Mouse (Mus musculus): ENCODE results near the gene Prrt3. TPM values are rescaled to one million over a fixed set of nuclear protein-coding genes. Genes with fewer than 3 reads are reported as not detected.

The Prrt3 gene
- total and polyA plus RNA-seq, 2 experiments from 2014 or later, result 18.4 to 39.3 TPM

DNA sequence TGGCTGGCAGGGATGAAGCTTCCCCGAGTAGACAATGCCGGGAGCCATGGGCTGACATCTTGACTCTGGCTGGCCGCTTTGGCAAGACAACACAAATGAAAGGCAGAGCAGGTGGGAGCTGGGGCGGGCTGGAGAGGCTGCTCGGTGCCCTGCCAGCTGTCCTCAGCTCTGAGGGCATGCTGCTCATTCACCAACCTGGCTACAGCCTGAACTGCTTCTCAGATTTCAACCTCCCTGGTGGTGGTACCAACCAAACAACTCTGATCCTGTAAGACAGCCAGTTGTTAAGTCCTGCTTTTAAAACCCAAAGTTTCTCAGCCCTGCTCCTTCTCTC, 7.2 kb upstream of the Prrt3 start:
- ATAC-seq (ENCODE audit: low FRiP score) (0 out of 2 replicates have a peak, but pooled peaks have one; percentile 27), DNase-seq (ENCODE audit: low spot score) (peak; percentile 53)
- 50% methylated on average over 5 of the region's 5 CpGs for WGBS
- H3K36me3 ChIP-seq (ENCODE audit: insufficient read depth, low read length), result peaks cover 11% of the 10 kb centered on the region
- no peaks in the 10 kb centered on the region for H3K27me3 ChIP-seq (ENCODE audit: insufficient read depth, low read length)
- no peak for TF ChIP-seq CTCF (IDR thresholded peaks at IDR 0.05)
- no peak overlapping the region for H3K27ac ChIP-seq (ENCODE audit: low read depth, low read length)
- no peaks in the 10 kb centered on the region for H3K9me3 ChIP-seq (ENCODE audit: low read length)
- H3K9ac ChIP-seq (replicated peaks; ENCODE audit: low read length, poor library complexity, severe bottlenecking), result no peak overlapping the region
- H3K4me3 ChIP-seq (ENCODE audit: low read depth, low read length), result no peak overlapping the region
- no peak overlapping the region for H3K4me2 ChIP-seq (ENCODE audit: low read depth, low read length, poor library complexity, severe bottlenecking)
- H3K4me1 ChIP-seq (ENCODE audit: insufficient read depth, low read length), result no peaks in the 10 kb centered on the region

DNA sequence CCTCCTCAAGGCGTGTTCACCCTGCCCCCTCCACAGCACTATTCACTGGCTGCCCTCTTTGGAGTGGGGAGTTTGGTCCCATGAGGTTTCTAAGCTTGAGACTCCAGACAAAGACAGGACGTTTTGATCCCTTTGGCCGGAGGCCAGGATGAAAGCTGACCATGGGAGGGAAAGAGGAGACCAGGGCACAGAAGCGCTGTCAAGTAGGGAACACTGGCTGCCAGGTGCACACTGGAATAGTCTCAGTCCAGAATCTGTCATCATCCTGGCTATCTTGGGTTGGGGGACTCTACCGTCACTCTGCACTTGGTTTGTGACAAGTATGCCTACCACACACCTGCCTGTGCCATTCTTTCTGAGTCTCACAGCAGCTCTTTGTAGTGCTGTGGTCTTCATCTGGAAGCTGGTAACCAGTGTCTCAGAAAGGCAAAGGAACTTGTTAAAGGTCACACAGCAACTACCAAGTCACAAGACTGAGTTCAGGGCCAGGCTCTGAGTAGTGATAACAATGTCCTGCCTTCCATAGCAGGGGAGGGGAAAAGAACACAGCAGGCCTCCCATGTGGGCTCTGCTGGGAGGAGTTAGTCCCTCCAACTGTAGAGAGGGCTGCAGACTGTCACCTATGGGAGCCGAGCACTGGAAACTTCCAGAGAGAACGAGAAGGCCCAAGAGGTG, 6.7 kb upstream of the Prrt3 start:
- Histone ChIP-seq H3K36me3 (ENCODE audit: insufficient read depth, low read length) (peaks cover 6% of the 10 kb centered on the region; the same call in 1 of the 2 replicates), H3K9me3 (ENCODE audit: low read length) (no peaks in the 10 kb centered on the region), H3K4me1 (ENCODE audit: insufficient read depth, low read length) (no peaks in the 10 kb centered on the region), H3K4me2 (ENCODE audit: low read depth, low read length, poor library complexity, severe bottlenecking) (no peak overlapping the region), H3K27me3 (ENCODE audit: insufficient read depth, low read length) (no peaks in the 10 kb centered on the region), H3K4me3 (ENCODE audit: low read depth, low read length) (no peak overlapping the region), H3K27ac (ENCODE audit: low read depth, low read length) (no peak overlapping the region), H3K9ac (replicated peaks; ENCODE audit: low read length, poor library complexity, severe bottlenecking) (no peak overlapping the region)
- WGBS, result 56% methylated on average over 7 of the region's 7 CpGs
- TF ChIP-seq CTCF (IDR thresholded peaks at IDR 0.05), result no peak
- ATAC-seq (ENCODE audit: low FRiP score) (no peak), DNase-seq (ENCODE audit: low spot score) (peak; percentile 45)

DNA sequence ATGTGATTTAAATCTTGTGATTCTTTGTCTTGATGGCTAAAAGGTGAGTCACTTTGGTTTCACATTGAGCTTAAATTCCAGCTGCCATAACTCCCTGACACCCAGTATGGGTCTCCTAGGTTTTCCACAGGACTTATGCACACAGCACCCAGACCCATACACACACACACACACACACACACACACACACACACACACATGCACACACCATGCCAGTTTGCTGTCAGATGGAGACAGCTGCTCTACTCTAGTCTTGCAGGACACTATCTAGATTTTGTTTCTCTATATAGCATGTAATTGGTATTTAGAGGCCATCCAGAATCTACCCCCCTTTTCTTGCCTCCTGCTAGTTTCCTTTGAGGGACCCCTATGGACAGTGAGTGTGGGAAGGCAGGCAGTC, 5.4 kb upstream of the Prrt3 start:
- Histone ChIP-seq H3K4me1 (ENCODE audit: insufficient read depth, low read length) (no peaks in the 10 kb centered on the region), H3K27ac (ENCODE audit: low read depth, low read length) (no peak overlapping the region), H3K4me2 (ENCODE audit: low read depth, low read length, poor library complexity, severe bottlenecking) (no peak overlapping the region), H3K27me3 (ENCODE audit: insufficient read depth, low read length) (no peaks in the 10 kb centered on the region), H3K9me3 (ENCODE audit: low read length) (no peaks in the 10 kb centered on the region), H3K4me3 (ENCODE audit: low read depth, low read length) (no peak overlapping the region), H3K9ac (replicated peaks; ENCODE audit: low read length, poor library complexity, severe bottlenecking) (no peak overlapping the region), H3K36me3 (ENCODE audit: insufficient read depth, low read length) (no peaks in the 10 kb centered on the region)
- DNase-seq (ENCODE audit: low spot score) (no peak), ATAC-seq (ENCODE audit: low FRiP score) (no peak)
- TF ChIP-seq CTCF (IDR thresholded peaks at IDR 0.05), result no peak

DNA sequence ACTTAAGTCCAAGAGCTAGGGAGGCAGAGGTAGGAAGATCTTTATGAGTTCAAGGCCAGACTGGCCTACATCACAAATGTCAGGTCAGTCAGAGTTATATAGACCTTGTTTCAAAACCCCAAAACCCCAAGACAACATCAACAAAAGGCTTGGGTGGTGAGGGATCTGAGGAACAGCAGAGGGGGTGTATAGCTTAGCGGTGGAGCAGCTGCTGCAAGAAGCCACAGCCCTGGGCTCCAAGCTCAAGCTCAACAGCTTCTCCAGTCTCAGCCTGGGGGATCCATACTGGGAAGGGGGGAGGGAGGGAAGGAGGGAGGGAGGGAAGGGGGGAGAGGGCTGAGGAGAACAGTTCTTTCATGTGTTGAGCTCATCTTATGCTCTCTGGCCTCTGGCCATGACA, 4.0 kb upstream of the Prrt3 start:
- H3K27ac ChIP-seq (ENCODE audit: low read depth, low read length), result no peak overlapping the region
- WGBS, result 74% methylated on average over 1 of the region's 1 CpGs
- H3K9me3 ChIP-seq (ENCODE audit: low read length), result no peaks in the 10 kb centered on the region

GRCm38 (mm10) chr6:113502801-113503200, 1.1 kb upstream of the Prrt3 start:
- 52% methylated on average over 2 of the region's 2 CpGs for WGBS
- no peak overlapping the region for H3K4me3 ChIP-seq (ENCODE audit: low read depth, low read length)

More for the DNA sequence above, 4.0 kb upstream of the Prrt3 start:
- no peaks in the 10 kb centered on the region for H3K4me1 ChIP-seq (ENCODE audit: insufficient read depth, low read length)
- H3K4me3 ChIP-seq (ENCODE audit: low read depth, low read length), result no peak overlapping the region
- H3K9ac ChIP-seq (replicated peaks; ENCODE audit: low read length, poor library complexity, severe bottlenecking), result no peak overlapping the region
- no peaks in the 10 kb centered on the region for H3K27me3 ChIP-seq (ENCODE audit: insufficient read depth, low read length)
- no peak for ATAC-seq (ENCODE audit: low FRiP score)
- no peak for DNase-seq (ENCODE audit: low spot score)
- H3K36me3 ChIP-seq (ENCODE audit: insufficient read depth, low read length), result no peaks in the 10 kb centered on the region
- no peak for TF ChIP-seq CTCF (IDR thresholded peaks at IDR 0.05)
- no peak overlapping the region for H3K4me2 ChIP-seq (ENCODE audit: low read depth, low read length, poor library complexity, severe bottlenecking)

GRCm38 (mm10) chr6:113499346-113499745, 2.4 kb downstream of the Prrt3 start:
- Histone ChIP-seq H3K9ac (replicated peaks; ENCODE audit: low read length, poor library complexity, severe bottlenecking) (no peak overlapping the region), H3K9me3 (ENCODE audit: low read length) (no peaks in the 10 kb centered on the region), H3K4me1 (ENCODE audit: insufficient read depth, low read length) (no peaks in the 10 kb centered on the region), H3K36me3 (ENCODE audit: insufficient read depth, low read length) (peaks cover 14% of the 10 kb centered on the region; the same call in 1 of the 2 replicates), H3K27me3 (ENCODE audit: insufficient read depth, low read length) (no peaks in the 10 kb centered on the region), H3K27ac (ENCODE audit: low read depth, low read length) (no peak overlapping the region), H3K4me3 (ENCODE audit: low read depth, low read length) (no peak overlapping the region), H3K4me2 (ENCODE audit: low read depth, low read length, poor library complexity, severe bottlenecking) (no peak overlapping the region)
- ATAC-seq (ENCODE audit: low FRiP score), result no peak
- no peak for DNase-seq (ENCODE audit: low spot score)
- TF ChIP-seq CTCF (IDR thresholded peaks at IDR 0.05), result no peak
- WGBS, result 72% methylated on average over 6 of the region's 6 CpGs

More at GRCm38 (mm10) chr6:113502801-113503200, 1.1 kb upstream of the Prrt3 start:
- no peaks in the 10 kb centered on the region for H3K27me3 ChIP-seq (ENCODE audit: insufficient read depth, low read length)
- H3K9ac ChIP-seq (replicated peaks; ENCODE audit: low read length, poor library complexity, severe bottlenecking), result no peak overlapping the region
- ATAC-seq (ENCODE audit: low FRiP score) (no peak), DNase-seq (ENCODE audit: low spot score) (no peak)
- no peak overlapping the region for H3K4me2 ChIP-seq (ENCODE audit: low read depth, low read length, poor library complexity, severe bottlenecking)
- 0 out of 2 replicates have a peak, but pooled peaks cover under 1% of the 10 kb centered on the region for H3K36me3 ChIP-seq (ENCODE audit: insufficient read depth, low read length)
- H3K27ac ChIP-seq (ENCODE audit: low read depth, low read length), result no peak overlapping the region
- no peaks in the 10 kb centered on the region for H3K4me1 ChIP-seq (ENCODE audit: insufficient read depth, low read length)
- TF ChIP-seq CTCF (IDR thresholded peaks at IDR 0.05), result no peak
- no peaks in the 10 kb centered on the region for H3K9me3 ChIP-seq (ENCODE audit: low read length)
